Comparison of ENCODE assay signal across 10 mouse cellular contexts in the genomic region with DNA sequence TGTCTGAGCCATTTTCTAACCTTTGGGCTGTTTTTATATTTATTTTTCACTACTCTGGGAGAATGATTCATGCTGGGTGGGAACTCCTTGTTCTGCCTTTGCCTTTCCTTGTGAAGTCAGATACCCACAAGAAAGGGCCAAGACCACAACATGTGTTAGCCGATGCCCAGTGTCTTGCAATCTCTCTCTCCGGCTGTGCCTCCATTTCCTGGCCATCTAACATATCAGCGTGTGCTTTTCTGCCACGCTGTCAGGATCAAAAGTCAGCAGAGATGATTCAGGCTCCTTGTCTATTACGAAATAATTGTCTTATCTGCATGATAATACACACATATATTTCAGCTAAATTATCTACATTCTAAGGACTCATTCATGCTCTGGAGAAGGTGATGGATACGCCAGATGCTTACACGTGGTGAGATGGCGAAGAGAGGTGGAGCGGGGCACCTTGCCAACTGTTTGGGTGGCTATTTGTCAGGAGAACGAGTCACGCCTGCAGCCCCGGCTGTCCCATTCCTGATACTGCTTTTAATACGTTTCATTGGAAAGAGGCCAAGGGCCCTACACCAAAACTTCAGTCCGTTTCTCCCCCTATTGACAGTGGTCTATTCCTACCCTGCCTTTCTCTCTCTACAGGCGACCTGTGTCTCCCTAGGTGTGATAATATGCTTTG.
DNase-seq lines count a peak whose midpoint lies in the region; ATAC-seq lines count a peak whose summit lies in the region.
"Had no signal": no experiment of that assay in that cellular context is flagged by ENCODE, and none has a peak within 500 bp of the region (broad histone marks: within the 10 kb centered on the region; RNA-seq: fewer than 3 reads in every experiment).

No protein-coding gene starts in this region.

- peaks cover 38% of the 10 kb centered on the region for H3K4me1 ChIP-seq in heart, embryonic 15.5 days (replicated peaks)
- H3K4me1 ChIP-seq in limb, embryonic 10.5 days: peaks cover 49% of the 10 kb centered on the region

- peak overlapping the region; percentile 61 for H3K27ac ChIP-seq in heart, embryonic 15.5 days
- no peak overlapping the region for H3K27ac ChIP-seq in limb, embryonic 10.5 days

- H3K36me3 ChIP-seq in heart, embryonic 15.5 days: no peaks in the 10 kb centered on the region
- H3K36me3 ChIP-seq in limb, embryonic 10.5 days: no peaks in the 10 kb centered on the region
- H3K36me3 ChIP-seq: G1E had no signal

- peak; percentile 33; the same call in 1 of the 2 replicates for ATAC-seq in heart, embryonic 15.5 days (replicated peaks; ENCODE audit: insufficient number of reproducible peaks, insufficient read depth, low FRiP score, low read depth)

- no peaks in the 10 kb centered on the region for H3K9me3 ChIP-seq in heart, embryonic 15.5 days (replicated peaks)
- no peaks in the 10 kb centered on the region for H3K9me3 ChIP-seq in limb, embryonic 10.5 days (replicated peaks)
- H3K9me3 ChIP-seq: G1E had no signal

- WGBS in heart, embryonic 15.5 days: 27% methylated on average over 15 of the region's 15 CpGs
- 88% methylated on average over 15 of the region's 15 CpGs for WGBS in limb, embryonic 10.5 days

- H3K4me2 ChIP-seq in heart, embryonic 15.5 days: no peak overlapping the region

- no peaks in the 10 kb centered on the region for H3K27me3 ChIP-seq in heart, embryonic 15.5 days
- peaks cover 15% of the 10 kb centered on the region; the same call in 1 of the 2 replicates for H3K27me3 ChIP-seq in limb, embryonic 10.5 days (ENCODE audit: low read depth, poor library complexity, severe bottlenecking)

- DNase-seq in heart, adult 9 months (ENCODE audit: low spot score in 2 of 2): no peak
- DNase-seq in right cerebral cortex, postnatal 4 days: peak; percentile 18
- no peak for DNase-seq in right cerebral cortex, postnatal 14 days
- peak; percentile 70 to 71 for DNase-seq in adrenal gland, postnatal 36 days
- DNase-seq in limb, embryonic 10.5 days (ENCODE audit: low spot score): peak; percentile 28
- DNase-seq in spleen, postnatal 4 days (ENCODE audit: low spot score in 2 of 2): no peak
- no peak for DNase-seq in layer of hippocampus, postnatal 10 days (ENCODE audit: low spot score in 2 of 2)
- DNase-seq: kidney, adult 9 months had no signal

- H3K4me3 ChIP-seq in heart, embryonic 15.5 days: no peak overlapping the region
- no peak overlapping the region for H3K4me3 ChIP-seq in limb, embryonic 10.5 days

- H3K9ac ChIP-seq in heart, embryonic 15.5 days: no peak overlapping the region

Comparison
In these comparisons a context has a peak if more than half of its experiments do, and no peak if none do; other contexts are left out.
1. DNase-seq: peak in right cerebral cortex, postnatal 4 days (single experiment), adrenal gland, postnatal 36 days (2 of 2) and limb, embryonic 10.5 days (single experiment); none in heart, adult 9 months (0 of 2), right cerebral cortex, postnatal 14 days (single experiment), spleen, postnatal 4 days (0 of 2) and layer of hippocampus, postnatal 10 days (0 of 2).